Mouse (Mus musculus): ENCODE measurements around the gene Eif4a3. TPM values are rescaled to one million over a fixed set of nuclear protein-coding genes. Genes with fewer than 3 reads are reported as not detected.
A peak's percentile ranks its signal among the peaks of the same experiment; 100 is the strongest.

Eif4a3 gene
- 10 to 100 TPM; 92.3 to 98.1 TPM for total RNA-seq (2021)

DNA sequence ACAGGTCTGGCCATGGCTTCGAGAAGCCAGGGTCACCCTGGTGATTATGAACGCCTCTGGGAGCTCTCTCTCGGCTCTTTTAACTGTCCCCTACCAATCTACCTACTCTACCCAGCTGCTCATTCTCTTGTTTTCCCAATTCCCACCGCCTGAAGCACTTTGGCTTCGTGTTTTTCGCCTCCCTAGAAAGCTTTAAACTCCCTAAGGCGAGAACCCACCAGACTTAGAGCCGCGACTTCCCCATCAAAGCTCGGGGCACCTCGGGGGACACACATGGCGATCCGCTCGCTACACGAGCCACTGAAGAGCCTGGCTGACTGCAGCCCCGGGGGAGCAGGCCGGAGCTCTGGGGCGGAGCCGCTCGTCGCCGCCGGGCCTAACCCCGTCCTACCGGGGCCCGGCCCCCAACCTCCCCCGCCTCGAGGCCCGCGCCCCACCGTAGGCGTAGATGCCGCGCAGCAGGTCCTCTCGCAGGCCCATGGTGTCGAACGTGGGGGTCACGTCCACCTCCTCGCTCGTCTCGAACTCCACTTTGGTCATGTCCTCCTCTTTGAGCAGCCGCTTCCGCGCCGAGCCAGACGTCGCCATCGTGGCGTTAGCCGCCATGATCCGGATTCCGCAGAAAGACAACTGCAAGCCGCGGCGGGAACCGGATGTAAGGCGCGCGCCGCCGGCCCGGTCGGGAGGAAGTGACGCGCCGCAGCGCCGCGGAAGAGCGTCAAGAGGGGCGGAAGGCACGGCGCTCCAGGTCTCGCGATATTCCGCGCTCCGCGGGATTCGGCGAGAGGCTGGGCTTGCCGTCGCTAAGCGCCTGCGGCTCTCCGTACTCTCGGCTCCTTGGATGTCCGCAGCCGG, at the start of gene Eif4a3:
Gene Eif4a3, minus strand, starts transcription at position 699 of the 855 bp plus-strand sequence.
- DNase-seq (ENCODE audit: extremely low spot score in 1 of 2, low spot score in 2 of 2) = peak; percentile 90 to 97
- intact Hi-C loops (cut with DNase I) = no loop called here

DNA sequence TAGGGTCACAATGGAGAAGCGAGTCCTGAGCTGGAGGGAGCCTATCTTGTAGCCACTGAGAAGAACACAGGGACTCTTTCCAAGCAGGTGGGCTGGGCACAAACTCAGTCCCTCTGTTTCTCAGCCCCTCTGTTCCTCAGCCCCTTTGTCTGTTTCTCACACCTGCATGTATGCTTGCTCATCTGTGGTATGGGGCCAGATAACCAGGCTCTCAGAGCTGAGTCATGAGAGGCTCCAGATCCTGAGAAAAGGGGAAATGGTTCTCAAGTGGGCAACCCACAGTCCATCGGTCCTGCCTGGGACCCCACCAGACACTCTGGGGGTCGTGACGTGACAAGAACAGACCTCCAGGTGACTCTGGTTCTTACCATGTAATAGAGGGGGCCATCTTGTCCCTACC, 47.2 kb upstream of the Eif4a3 start:
- intact Hi-C loops (cut with DNase I) = loop anchor here (10.0 kb wide), 1 partner anchor 558 kb away; no protein-coding TSS in a partner anchor
- DNase-seq (ENCODE audit: extremely low spot score in 1 of 2, low spot score in 2 of 2) = no peak

DNA sequence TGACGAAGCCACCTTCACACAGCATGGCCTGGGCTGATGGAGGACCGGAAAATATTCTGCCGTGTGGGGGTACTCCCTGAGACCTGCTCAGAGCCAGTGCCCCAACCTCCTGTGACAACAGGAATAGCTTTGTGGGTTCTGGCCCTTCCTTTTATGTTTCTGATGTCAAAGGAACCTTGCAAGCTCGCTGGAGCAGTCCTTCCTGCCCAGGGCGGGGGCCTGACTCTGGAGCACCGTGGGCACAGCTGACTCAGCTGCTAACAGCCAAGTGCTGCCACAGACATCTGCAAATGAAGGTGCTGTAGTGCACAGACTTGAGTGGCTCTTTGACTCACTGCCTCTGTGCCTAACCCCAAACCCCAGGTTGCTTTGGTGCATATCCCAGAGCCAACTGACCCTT, 45.0 kb upstream of the Eif4a3 start:
- DNase-seq (ENCODE audit: extremely low spot score in 1 of 2, low spot score in 2 of 2) = no peak
- intact Hi-C loops (cut with DNase I) = loop anchor here (10.0 kb wide), 1 partner anchor 560 kb away; no protein-coding TSS in a partner anchor

DNA sequence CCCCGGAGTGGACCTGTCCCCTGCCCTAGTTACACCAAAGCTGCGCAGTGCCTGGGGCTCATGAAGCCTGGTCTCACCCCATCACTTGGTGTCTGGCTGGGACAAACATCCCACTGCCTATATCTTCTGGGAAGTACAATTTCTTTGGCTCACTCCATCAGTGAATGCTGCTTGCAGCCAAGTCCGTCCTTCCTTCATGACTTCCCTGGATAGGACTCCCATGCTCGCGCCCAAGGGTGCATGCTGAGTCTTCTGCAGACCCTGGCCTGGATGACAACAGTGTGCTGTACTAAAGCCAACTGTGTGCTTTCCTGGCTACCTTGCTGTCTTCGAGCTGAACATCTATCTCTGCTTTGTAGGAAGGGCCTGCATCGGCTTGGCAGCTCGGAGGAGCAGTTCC, 44.3 kb upstream of the Eif4a3 start:
- no peak for DNase-seq (ENCODE audit: extremely low spot score in 1 of 2, low spot score in 2 of 2)
- intact Hi-C loops (cut with DNase I) = loop anchor here (10.0 kb wide), 1 partner anchor 561 kb away; no protein-coding TSS in a partner anchor

DNA sequence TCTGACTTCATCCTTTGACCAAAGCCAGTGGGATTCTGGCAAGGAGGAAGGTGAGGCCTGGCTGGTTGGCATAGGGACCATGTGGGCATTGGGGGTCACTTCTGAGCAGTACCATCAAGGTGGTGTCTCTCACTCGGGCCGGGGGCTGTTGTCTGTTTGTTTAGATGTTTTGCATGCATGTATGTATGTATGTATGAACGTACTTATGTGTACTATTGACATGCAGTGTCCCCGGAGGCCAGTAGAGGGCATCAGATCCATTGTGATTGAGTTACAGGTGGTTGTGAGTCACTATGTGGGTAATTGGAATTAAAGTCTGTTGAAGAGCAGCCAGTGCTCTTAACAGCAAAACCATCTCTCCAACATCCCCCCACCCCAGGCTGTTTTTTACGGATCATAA, 39.7 kb upstream of the Eif4a3 start:
- intact Hi-C loops (cut with DNase I) = loop anchor here (10.0 kb wide), 1 partner anchor 565 kb away; no protein-coding TSS in a partner anchor
- peak; percentile 67 to 70 for DNase-seq (ENCODE audit: extremely low spot score in 1 of 2, low spot score in 2 of 2)

DNA sequence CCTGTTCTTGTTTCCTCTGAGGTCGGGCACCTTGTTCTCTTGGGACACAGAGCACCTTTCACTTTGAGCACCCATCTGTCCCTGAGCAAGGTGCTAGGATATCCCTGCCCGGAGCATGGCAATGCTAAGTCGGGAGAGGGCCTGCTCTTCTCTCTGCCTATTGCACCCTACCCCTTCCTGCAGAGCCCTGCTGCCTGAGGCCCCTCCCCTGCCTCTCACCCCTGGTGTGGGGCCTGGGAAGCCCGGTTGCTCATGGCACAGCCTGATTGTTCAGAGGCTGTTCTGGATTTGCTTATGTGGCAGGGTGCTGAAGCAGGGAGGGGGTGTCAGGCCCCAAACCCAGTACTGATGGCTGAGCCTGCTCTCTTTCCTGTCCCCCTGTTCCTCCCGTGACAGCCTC, 39.3 kb upstream of the Eif4a3 start:
- intact Hi-C loops (cut with DNase I) = no loop called here

DNA sequence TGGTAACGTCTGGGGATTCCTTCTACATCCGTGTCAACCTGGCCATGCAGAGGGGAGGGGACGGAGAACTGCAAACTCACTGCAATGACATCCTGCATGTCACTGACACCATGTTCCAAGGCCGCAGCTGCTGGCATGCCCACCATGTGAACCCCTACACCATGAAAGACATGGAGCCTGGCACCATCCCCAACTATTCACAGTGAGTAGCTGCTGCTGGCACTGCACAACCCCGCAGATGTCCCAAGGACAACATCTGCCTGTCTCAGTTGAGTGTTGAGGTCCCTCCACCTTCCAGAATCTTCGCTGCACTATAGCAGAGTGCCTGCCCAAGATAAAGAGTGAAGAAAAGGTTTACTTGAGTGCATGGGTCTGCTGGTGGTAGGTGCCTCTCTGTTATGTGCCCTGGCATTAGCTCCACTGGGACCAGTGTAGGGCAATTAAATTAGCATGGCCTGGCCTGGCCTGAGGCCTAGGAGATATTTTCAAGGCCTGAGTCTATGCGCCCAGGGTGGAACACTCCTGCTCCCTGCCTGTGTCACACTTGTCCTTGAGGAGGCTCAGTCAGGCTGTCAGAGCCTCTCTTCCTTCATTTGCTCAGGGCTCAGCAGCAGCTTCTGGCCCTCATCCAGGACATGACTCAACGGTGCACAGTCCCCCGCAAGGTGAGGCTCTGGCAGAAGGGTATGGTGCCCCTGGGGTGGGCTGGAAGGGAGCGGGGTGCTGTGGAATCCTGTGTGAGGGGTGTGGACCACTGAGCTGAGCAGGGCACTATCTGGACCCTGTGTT, 38.6 kb upstream of the Eif4a3 start:
- DNase-seq (ENCODE audit: extremely low spot score in 1 of 2, low spot score in 2 of 2) = no peak
- intact Hi-C loops (cut with DNase I) = no loop called here

More for the DNA sequence above, 39.3 kb upstream of the Eif4a3 start:
- DNase-seq (ENCODE audit: extremely low spot score in 1 of 2, low spot score in 2 of 2) = no peak

DNA sequence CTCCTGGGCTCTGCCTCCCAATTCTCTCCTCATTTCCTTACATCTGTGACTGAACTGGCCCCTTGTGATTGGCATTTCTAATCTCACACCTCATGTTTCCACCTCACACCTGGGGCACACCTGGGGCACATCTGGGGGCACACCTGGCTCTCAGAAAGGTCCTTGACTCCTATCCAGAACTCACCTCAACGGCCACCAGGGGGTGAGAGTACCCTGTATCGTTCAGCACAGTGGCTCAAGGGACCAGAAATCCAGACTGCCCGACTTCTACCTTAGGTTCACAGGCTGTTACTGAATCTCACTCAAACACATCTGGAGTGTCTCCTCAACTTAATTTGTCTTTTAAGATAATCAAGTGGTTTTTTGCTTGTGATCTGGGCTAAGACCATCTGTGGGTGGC, 32.1 kb upstream of the Eif4a3 start:
- no peak for DNase-seq (ENCODE audit: extremely low spot score in 1 of 2, low spot score in 2 of 2)

DNA sequence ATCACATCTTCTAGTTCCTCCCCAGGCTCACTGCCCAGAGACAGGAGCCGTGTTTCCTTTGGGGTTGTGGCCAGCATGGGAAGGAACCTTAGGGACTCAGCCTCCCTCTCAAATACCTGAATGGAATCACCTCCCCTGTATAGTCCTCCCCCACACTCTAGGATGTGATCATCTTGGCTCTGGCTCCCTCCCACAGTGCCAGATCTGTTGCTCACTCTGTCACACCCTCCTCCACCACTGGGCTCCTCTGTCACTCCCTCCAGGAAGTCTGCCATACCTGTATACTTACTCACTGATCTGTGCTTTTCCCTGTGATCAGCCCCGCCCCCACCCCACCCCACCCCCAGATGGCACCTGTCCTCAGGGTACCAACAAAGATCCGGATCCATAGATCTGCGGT, 30.7 kb upstream of the Eif4a3 start:
- intact Hi-C loops (cut with DNase I) = no loop called here
- DNase-seq (ENCODE audit: extremely low spot score in 1 of 2, low spot score in 2 of 2) = no peak

More for the DNA sequence above, 32.1 kb upstream of the Eif4a3 start:
- intact Hi-C loops (cut with DNase I) = no loop called here

DNA sequence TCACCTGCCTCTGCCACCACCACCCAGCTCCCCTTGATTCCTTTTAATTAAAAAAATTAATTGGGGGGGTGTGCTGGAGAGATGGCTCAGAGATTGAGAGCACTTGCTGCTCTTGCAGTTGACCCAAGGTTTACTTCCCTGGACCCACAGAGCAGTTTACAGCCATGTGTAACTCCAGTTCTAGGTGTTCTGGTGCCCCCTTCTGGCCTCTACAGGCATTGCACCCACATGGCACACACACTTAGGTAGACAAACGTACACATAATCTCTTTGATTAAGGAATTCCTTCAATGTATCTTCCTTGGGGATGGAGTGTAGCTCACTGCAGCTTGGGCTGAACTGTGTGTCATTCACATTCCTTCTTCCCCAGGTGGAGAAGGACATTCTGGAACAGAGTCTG, 25.2 kb upstream of the Eif4a3 start:
- no peak for DNase-seq (ENCODE audit: extremely low spot score in 1 of 2, low spot score in 2 of 2)
- intact Hi-C loops (cut with DNase I) = no loop called here

DNA sequence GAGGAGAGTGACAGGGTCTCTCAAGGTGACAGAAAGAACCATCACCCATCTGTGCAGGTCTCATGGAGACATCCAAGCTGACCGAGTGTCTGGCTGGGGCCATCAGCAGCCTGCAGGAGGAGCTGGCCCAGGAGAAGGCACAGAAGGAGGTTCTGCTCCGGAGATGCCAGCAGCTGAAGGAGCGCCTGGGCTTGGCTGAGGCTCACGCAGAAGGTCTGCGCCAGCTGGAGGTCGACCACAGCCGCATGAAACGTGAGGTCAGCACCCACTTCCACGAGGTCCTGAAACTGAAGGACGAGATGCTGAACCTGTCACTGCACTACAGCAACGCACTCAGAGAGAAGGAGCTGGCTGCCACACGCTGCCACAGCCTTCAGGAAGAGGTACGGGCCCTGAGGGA, 22.6 kb upstream of the Eif4a3 start:
- intact Hi-C loops (cut with DNase I) = no loop called here
- no peak for DNase-seq (ENCODE audit: extremely low spot score in 1 of 2, low spot score in 2 of 2)

DNA sequence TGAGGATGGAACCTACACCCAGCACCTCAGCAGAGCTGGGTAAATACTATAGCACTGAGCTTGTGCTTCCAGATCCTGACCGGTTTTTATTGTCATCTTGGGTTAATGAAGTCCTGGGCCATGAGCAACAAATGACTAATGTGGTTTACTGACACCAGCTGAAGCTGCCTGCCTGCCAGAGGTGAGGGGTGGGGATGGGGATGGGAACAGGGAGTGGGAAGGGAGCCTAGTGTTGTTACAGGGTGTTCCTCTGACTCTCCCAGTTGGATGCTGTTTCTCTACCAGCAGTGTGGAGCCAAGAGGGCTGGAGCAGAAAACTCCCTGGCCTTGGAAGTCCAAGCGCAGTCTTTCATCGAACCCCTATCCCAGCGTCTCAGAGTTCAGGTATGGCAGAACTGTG, 16.8 kb upstream of the Eif4a3 start:
- no peak for DNase-seq (ENCODE audit: extremely low spot score in 1 of 2, low spot score in 2 of 2)
- intact Hi-C loops (cut with DNase I) = no loop called here

DNA sequence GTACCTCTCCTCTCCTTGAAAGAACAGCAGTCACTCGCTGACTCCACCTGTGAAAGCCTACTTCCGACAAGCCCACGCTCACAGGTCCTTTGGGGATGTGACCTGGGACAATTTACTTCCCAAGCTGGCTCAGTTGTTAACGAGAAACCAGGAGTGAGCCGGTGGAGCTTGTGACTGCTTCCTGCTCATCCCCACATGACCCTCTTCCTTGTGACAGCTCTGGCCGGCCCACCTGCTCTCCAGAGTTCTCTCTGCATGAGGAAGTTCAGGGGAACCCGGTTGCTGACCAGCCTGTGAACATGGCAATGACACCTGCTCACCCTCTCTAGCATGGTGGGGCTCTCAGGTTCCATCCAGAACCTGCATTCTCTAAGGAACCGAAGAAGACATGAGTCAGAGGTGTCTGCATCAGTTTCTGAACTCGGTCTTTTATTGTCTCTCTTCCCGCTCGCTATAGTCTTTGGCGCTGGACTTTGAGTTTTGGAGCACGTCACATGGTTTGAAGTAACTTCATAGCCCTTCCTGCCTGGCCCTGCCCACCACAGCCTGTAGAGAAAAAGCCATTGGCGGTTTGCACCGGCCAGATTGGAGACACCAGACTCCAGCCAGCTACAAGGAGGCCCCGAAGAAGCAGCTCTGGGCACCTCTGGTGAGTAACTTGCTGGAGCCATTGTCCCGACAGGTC, 14.5 kb upstream of the Eif4a3 start:
- no peak for DNase-seq (ENCODE audit: extremely low spot score in 1 of 2, low spot score in 2 of 2)
- intact Hi-C loops (cut with DNase I) = loop anchor here (5.0 kb wide), 1 partner anchor 573 kb away; no protein-coding TSS in a partner anchor

DNA sequence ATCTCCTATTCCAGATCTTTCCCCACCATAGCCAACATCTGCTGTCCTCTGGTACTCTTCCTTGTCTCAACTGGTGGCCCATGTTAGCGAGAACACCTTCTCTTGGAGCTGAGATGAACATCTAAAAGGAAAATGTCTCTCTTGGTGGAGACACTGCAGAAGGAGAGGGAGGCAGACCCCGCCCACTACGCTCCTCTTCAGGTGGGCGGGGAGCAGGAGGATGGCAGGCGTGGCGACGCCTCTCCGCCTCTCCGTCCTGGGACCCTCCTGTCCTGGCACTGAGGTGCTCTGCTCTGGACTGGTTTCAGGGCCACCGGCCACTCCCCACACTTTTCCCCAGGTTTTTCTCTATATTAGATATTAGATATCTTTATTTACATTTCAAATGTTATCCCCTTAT, 10.7 kb upstream of the Eif4a3 start:
- intact Hi-C loops (cut with DNase I) = loop anchor here (5.0 kb wide), 1 partner anchor 577 kb away; no protein-coding TSS in a partner anchor

DNA sequence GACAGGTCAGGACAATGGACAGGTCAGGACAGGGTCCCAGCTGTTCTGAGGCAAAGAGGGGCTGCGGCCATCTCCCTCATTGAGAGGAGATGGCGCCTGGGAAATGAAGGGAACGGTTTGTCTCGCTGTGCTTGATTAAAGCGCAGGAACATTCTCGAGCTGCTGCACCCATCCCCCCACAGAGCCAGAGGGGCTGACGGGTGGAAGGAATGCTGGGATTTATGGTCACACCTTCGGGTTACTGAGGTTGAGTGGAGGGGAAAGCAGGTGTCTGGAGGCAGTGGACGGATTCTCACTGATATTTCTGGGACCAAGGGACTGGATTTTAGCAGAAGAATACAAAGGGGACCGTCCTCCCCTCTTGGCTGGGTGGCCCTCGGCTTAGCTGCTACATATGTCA, 8.0 kb upstream of the Eif4a3 start:
- DNase-seq (ENCODE audit: extremely low spot score in 1 of 2, low spot score in 2 of 2) = no peak
- intact Hi-C loops (cut with DNase I) = no loop called here

More for the DNA sequence above, 10.7 kb upstream of the Eif4a3 start:
- no peak for DNase-seq (ENCODE audit: extremely low spot score in 1 of 2, low spot score in 2 of 2)

DNA sequence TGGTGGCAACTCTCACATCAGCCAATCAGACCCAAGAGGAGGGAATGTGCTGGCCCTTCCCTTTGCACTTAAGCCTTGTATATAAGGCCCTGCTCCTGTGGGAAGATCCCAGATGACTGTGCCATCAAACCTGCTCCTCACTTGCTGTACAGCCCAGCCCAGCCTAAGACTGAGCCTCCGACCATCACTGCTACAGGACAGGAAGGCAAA, 7.7 kb upstream of the Eif4a3 start, which contains the start of gene Card14:
Gene Card14, plus strand, starts transcription at position 111 of the 210 bp plus-strand sequence.
- no peak for DNase-seq (ENCODE audit: extremely low spot score in 1 of 2, low spot score in 2 of 2)
- intact Hi-C loops (cut with DNase I) = no loop called here

DNA sequence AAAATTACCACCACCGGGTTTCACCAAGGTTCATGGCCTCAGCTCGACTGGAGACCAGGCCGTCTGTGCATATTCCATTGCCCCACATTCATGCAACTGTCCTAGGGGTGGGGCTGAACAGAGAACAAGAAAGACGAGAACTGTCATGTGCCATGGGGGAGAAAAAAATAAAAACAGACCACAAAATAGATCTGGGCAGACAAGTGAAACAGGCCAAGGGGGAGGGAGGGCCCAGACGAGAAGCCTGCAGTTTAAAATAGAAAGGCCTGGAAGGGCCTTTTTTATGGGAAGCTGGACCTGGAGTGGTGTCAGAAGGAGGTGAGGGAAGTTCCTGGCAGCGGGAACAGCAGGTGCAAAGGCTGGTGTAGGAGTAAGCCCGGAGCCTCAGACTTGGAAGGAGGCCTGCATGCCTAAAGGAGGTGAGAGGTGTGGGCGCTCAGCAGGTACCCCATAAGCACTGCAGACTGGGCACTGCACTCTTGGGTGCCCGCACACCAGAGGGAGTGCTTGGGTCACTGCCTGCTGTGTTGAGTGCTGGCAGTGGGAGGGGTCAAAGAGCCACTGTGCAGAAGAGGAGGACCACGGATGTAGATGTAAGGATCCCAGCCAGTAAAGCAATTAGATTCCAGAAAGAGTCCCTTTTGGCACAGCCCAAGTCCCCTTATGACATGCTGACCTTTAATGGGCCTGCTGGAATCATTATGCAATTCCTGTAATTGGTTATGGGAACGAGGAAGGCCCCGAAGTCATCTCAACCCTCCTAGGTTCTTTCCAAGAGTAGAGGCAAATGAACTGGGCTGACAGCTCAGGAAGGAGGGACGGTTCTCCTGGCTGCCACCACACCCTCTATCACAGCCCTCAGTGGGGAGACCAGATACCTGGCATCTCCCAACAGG, 7.1 kb upstream of the Eif4a3 start:
- no peak for DNase-seq (ENCODE audit: extremely low spot score in 1 of 2, low spot score in 2 of 2)
- intact Hi-C loops (cut with DNase I) = no loop called here

DNA sequence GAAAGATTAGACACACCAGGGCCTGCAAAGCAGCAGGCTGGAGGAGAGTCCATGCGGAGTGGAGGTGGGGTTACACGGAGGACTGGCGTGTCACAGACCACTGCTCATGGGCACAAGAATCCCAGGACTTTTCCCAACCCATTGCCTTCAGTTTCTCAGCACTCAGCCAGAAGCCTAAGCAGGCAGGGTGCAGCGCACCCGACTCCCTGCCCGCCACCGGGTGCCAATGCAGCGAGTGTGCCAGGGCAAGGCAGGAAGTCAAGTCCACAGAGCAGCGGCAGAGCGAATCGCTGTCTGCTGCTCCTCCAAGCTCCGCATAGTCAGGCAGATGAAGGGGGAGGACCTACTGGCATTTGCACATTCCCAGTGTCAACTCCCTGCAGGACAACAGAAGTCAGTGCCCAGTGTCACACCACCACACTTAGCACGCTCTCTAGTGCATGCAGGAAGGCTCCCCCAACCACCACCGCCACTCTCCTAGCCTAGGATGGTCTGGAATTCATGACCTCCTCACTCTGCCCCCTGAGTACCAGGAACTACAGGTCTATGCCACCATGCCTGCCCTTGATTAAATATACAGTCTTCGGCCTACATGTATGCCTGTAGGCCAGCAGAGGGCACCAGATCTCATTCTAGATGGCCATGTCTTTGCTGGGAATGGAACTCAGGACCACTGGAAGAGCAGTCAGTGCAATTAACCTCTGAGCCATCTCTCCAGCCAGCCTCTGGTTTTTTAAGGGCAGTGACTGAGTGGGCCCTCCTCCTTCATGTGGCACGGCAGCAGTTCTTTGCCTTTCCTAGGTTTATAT, 5.2 kb upstream of the Eif4a3 start:
- intact Hi-C loops (cut with DNase I) = no loop called here
- no peak for DNase-seq (ENCODE audit: extremely low spot score in 1 of 2, low spot score in 2 of 2)
